Mouse (Mus musculus) spleen, postnatal 36 days (tissue): ENCODE results near the gene Loxl1.
"Not testable (repeated sequence)": the region's sequence is repeated elsewhere in the genome, so short reads cannot be mapped to it uniquely, and the experiment has no call there.

ENCODE experiments used
- DNase-seq, 2 experiments: peaks; one replicate each; pipeline ENCODE4 v3.0.0; 2022; ENCODE audit warnings: low spot score in 2 of 2, mixed read lengths in 1 of 2

Loxl1 gene

DNA sequence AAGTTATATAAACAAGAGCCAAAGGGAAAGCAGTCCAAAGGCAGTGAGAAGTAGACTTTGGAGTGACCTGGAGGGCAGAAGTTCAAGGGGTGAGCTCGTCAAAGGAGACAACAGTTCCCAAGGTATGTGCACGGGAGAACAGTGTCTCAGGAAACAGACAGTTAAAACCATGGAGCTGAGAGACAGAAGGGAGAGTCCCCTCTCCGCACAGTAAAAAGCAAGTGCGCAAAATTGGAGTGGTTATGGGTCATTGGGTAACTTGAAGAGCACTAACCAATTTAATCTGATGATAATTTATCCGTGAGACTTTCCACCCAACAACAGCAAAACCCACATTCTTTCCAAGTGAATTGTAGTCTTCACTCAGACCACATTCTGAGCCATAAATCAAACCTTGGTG lies 36.6 kb downstream of the Loxl1 start:
- DNase-seq, result no peak

DNA sequence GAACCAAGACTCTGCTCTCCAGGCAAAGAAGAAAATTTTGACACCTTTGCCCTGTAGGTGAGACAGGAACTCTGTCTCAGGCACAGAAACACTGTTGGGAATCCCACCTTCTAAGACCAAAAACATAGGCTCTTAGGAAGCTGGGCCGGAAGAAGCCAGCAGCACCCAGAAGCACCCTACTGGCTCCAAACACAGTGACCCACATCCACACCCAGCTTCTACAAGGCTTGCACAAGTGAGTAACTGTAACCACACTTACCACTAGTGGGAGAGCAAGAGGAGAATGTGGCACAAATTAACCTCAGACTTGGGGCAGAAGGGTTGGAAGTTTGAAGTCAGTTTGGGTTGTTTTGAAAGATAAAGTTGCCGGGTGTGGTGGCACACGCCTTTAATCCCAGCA lies 37.2 kb downstream of the Loxl1 start:
- DNase-seq, result peak in 1 of 2 experiments; percentile 40

DNA sequence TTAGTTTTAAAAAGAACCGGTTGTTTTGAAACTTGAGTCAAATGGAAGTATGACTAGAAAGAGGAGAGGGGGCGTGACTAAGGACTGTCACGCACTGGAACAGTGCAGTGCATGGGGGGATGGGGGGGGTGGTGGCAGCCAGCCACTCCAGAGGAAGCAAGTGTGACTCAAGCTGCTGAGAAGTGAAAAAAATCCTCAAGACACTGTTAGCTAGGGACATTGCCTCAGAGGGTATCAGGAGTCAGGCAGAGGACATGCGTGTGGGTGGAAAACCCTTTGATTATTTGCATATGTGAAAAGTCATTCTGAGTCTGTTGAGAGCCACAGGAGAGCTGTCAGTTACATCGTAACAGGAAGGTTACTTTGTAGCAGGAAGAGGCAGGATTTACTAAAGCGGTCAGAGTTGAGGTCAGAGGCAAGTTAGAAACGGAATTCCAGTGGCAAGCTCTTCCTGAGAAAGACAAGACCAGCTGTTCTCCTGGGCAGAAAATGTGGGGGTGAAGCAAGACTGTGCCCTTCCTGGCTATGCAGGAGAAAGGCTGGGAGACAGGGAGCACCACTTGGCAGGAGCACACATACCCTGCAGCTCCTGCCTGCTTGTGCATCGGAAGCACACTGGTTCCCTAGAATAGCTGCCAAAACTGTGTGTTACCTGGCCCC lies 37.7 kb downstream of the Loxl1 start:
- DNase-seq, result peak; percentile 72 to 75

DNA sequence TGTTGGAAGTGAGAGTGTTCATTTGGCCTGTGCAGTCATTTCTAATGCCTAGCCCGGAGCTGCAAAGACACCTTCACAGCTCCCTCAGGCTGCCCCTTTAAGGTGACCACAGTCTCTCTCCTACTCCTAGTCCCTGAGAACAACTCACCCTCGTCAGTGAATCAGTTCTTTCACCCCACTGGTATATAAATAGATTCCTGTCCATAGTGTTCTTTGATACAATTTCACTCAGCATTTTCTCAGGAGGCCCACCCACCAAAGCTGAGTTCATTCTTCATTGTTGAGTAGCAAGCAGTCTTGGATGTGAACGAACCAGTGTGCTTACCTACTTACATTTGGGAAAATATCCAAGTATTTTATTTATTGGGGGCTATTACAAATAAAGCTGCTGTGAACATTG lies 38.4 kb downstream of the Loxl1 start:
- no peak for DNase-seq

DNA sequence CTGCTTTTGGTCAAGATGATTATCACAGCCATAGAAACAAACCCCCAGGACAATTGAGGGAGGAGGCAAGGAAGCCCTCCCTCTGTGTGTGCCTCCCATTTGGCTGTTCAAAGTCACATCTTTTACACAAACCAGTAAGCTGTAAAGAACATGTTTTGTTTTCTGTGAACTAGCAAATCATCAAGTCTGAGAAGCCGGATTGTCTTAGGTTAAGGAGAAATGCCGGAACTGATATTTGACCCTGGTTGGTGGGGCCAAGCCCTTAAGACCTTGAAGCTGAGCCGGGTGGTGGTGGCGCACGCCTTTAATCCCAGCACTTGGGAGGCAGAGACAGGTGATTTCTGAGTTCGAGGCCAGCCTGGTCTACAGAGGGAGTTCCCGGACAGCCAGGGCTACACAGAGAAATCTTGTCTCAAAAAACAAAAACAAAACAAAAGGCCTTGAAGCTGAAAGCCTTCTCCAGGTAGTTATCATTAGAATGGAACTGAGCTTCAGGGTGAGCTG lies 38.8 kb downstream of the Loxl1 start:
- DNase-seq, result no peak

DNA sequence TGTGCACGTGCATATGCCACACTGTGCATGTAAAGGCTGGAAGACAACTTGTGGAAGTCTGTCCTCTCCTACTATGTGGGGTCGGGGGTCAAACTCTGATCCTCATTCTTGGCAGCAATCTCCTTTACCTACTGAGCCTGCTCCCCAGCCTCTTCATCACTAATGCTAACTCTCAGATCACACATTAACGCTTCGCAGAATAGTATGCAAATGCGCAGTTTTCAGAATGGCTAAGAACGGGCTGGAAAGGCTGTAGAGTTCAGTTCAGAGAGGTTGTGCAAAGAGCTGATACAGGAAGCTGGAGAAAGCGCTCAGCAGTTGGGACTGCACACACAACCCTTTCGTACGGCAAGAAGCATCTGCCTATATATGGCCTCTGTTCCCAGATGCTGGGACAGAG lies 40.1 kb downstream of the Loxl1 start:
- peak; percentile 74 to 80 for DNase-seq

DNA sequence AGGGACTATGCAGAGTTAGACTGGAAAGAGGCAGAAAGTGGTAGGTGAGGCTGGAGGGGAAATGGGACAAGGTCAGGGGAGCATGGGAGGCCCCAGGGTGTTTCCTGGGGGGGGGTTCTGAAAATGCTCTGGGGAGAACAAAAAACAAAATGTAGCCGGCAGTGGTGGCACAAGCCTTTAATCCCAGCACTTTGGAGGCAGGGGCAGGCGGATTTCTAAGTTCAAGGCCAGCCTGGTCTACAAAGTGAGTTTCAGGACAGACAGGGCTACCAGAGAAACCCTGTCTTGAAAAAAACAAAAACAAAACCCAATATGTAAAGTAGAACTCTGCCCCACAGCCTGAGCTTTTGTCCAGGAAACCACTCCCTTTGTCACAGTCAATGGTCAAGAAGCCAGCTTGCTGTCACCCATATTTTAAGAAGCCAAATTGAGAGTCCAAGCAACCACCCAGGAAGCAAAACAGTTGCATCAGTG lies 40.9 kb downstream of the Loxl1 start:
- peak; percentile 84 to 85 for DNase-seq

DNA sequence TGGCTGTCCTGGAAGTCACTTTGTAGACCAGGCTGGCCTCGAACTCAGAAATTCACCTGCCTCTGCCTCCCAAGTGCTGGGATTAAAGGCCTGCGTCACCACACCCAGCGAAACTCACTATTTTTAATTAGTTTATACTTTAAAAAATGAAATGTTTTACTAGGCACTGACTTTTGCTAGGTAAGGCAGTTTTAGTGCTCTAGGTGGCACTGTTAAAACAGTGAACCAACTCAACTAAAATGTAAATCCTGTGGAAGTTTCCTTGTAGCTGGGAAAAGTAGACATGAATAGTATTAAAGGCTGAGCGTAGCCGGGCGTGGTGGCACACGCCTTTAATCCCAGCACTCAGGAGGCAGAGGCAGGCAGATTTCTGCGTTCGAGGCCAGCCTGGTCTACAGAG lies 41.4 kb downstream of the Loxl1 start:
- DNase-seq, result not testable (repeated sequence)

DNA sequence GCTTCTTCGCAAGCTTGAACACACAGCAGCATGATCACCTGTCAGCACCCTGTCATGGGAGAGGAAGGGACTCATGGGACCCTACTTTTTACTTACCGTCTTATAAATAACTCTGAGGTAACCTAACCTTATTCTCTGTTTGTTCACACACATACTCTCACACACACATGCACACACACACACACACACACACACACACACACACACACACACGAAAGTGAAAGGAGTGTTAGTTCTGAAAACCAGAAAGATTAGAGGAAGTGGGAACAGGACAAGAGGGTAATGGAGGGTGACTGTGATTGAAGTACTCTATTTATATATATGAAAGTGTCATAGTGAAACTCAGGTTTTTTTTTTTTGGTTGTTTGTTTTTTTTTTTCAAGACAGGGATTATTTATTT lies 41.9 kb downstream of the Loxl1 start:
- DNase-seq, result peak; percentile 84 to 90

DNA sequence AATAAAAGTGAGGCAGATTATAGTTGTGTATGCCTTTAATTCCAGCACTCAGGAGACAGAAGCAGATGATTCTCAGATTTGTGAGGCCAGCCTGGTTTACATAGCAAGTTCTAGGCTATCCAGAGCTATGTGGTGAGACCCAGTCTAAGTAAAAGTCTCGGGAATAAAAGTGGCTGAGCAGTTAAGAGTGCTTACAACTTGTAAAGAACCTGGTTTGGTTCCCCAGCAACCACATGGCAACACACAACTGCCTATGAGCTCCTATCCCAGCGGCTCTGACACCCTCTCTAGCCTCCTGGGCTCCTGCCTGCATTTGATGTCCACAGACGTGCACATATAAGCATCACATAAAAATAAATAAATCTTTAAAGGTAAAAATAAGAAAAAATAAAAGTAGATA lies 42.9 kb downstream of the Loxl1 start:
- no peak for DNase-seq

DNA sequence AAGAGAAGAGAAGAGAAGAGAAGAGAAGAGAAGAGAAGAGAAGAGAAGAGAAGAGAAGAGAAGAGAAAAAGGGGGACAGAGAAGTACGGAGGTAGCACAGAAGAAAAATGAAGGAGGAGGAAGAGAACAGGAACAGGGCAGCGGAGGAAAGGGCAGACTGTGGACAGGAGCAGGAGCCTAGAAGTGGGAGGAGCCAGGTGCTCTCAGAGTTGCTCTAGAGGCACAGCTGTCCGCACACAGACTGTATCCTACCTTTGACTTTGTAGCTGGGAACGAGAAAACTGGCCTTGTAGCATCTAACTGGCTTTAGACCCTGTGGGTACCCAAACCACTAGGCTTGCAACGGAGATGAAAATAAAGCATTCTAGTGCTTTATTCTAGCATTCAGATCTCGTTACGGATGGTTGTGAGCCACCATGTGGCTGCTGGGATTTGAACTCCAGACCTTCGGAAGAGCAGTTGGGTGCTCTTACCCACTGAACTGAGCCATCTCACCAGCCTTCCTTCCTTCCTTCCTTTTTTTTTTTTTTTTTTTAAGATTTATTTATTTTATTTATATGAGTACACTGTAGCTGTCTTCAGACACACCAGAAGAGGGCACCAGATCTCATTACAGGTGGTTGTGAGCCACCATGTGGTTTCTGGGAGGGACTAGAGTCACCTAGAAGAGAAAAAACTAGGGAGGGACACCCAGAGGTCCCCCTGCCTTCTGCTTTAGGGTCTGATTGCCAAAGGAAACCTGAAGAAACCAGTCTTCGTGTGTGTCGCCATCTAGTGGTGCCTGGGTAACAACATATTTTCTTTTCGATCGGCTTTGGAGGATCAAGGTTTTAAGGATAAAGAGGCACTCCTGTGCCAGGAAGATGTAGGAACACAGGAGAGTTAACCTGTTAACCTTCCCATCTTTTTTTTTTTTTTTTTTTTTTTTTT lies 44.3 kb downstream of the Loxl1 start:
- DNase-seq, result peak; percentile 73 to 83

DNA sequence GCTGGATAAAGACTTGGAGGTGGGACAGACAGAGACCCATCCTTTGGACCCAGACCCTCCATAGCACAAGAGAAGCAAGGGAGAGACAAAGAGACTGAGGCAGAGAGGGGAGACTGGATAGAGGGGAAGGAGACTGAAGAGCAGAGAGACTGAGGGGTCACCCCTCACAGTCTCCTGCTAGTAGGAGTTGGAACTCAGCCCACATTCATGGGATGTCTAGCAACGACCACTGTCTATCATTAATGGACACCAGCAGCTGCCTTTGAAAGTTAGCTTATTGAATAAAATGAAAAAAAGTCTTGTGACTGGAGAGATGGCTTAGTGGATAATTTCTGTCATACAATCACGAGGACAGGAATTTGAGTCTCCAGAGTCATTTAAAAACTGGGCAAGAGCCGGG lies 45.9 kb downstream of the Loxl1 start:
- DNase-seq, result no peak

DNA sequence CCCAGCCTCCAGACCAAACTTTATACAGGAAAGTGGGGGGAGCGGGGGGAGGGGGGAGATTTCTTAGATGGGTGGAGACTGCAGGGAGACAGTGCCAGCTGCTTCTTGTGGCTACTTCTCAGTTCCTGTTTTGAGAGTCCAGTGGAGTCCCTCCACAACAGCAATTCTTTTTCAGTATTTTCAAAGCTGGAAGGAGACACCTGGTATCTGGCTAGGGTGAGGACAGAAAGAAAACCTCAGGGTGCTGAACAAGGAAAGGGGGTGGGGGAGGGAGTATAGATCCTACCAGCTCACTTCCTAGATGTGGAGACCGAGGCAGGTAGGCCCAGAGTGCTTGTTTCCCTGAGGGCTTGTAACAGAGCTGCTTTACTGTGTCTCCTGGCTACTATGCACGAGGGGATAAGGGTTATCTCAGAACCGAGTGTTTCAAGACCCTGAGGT lies 46.4 kb downstream of the Loxl1 start:
- DNase-seq, result peak; percentile 60 to 67

DNA sequence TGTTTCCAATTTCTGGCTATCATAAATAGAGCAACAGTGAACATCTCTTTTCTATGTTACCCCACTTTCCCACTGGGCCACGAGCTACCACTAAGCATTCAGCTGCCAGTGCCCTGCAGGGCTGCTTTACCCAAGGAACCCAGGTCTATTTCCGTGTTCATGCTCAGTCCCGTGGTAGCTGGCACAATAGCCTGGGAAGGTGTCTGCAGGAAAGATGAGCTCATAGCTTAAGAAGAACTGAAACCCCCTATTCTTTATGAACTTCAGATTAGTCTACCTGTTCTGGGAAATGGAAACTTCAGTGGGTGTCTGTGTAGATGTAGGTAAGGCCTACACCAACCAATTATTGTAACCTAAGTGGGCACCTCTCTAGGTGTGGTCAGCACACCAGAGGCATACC lies 47.6 kb downstream of the Loxl1 start:
- DNase-seq, result no peak

DNA sequence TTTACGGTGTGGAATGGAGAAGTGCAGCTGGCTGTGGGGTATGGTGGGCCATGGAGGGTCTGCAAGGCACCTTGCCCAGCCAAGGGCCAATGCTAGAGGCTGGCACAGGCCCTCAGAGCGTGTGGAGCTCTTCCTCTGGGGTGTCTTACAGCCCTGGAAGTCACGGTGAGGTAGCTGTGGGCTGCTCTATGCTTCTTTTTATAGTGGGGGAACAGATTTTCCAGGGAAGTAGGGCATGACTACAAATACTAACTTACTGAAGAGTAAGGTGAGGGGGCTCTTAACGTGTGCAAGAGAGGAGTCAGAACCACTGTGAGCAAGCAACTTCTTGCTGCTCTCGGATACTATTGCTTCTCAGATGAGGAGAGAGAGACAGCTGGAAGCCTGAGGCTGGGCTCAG lies 50.5 kb downstream of the Loxl1 start:
- DNase-seq, result no peak

DNA sequence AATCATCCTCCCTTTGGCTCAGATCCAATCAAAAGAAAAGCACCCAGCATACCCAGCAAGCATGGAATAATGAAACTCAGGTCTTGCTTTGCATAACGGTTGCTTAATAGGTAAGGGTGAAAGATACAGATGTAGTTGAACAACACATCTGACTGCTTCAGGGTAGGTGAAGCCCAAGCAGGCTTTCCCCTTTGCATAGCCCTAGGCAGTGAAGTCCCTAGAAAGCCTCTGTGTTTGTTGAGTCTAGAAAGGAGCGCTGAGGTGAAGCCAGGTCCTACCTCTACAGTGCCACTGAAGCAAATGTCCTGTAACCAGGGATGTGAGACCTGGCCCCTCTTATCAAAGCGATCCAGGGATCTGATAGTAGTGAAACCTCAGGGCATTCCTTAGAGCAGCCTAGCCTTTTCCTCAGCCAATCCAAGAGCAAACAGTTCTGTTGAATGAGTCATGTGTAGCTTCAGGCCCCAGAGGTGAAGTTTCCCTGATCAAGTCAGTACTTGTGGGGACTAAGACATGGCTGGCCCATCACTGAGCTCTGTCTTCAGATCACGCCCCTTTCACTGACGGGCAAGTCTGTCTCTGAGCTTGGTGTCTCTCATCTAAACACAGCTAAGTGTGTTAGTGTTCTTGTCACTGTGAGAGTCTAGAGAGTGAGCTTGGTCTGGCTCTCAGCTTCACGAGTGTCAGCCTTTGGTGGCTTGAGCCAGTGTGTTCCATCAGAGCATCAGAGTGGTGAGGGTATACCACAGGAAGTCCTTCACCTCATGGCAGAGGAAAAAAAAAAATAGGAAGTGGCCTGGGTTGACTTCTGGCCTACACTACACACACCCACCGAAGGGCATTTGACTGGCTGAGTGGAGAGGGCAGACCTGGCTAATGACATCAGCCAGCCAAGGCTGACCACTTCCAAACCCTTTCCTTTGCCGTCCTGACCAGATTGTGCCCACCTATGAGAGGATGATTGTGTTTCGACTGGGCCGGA lies 57.0 kb downstream of the Loxl1 start:
- no peak for DNase-seq

DNA sequence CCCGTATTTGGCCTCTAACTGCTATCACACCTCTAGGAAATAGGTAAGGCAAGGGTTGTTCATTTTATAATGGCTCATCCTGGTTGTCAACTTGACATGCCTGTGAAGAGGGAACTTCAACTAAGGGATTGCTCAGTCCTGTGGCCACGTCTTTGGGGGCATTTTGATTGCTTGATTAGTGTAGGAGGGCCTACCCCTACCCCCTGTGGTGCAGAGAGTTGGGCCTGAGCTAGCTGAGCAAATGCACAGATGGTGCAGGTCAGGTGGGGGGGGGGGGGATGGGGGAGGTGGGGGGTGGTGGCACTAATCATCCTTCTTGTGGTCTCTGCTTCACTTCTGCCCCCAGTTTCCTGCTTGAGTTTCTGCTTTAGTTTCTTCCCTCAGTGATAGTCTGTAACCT lies 57.9 kb downstream of the Loxl1 start:
- no peak for DNase-seq

DNA sequence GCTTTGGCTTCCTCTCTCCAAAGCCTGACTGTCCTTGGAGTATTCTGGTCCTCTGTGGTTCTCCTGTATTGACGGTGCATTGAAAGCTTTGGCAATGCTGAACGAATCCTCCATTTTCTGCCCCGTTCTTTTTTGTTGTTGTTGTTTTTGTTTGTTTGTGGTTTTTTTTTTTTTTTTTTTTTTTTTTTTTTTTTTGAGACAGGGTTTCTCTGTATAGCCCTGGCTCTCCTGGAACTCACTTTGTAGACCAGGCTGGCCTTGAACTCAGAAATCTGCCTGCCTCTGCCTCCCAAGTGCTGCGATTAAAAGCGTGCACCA lies 59.2 kb downstream of the Loxl1 start:
- DNase-seq, result not testable (repeated sequence)

DNA sequence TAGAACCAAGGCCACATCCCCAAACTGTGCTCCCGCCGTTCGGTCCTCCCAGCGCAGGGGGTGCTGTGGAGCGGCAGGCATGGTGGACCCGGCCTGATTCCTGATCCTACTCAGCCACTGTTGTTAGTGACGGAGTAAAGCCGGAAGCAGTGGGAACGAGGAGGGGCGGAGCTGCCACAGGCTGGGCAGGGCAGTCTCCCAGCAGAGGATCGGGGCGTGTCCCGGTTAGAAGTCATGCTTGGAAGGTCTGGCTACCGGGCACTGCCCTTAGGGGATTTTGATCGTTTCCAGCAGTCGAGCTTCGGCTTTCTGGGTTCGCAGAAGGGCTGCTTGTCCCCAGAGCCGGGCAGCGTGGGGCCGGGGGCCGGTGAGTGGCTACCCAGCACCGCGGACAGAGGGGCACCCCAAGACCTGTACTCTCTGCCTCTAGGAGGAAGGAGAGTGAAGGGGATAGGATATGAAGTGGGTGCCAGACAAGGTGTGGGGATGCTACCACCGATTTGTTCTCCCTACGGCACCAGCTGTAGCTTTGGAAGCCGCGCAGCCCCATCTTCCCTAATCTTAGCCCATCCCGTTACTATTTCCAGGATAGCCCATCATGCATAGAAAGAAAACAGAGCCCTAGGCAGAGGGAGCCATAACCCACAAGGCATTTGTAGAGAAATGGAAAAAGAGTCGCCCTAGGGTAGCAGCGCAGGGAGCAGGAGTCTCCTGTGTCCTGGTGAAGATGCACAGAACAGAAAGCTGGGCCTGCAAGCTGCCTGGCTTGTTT lies 59.8 kb downstream of the Loxl1 start, which contains the start of gene Stoml1:
Stoml1 (plus strand) TSS at position 132 of the 772 bp plus-strand sequence.
- DNase-seq, result peak; percentile 96

DNA sequence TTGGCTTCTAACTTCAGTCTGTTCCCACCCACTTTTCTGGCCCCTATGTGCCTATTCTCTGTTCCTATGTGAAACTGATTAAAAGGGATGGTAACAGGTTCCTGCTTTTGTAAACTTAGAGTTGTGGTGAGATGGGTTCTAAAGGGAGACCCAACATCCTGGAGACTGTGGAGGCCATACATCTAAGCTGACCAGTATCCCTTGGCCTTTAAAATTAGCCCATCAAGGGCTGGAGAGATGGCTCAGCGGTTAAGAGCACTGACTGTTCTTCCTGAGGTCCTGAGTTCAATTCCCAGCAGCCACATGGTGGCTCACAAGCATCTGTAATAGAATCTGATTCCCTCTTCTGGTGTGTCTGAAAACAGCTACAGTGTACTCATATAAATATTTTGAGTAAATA lies 62.3 kb downstream of the Loxl1 start:
- not testable (repeated sequence) for DNase-seq

DNA sequence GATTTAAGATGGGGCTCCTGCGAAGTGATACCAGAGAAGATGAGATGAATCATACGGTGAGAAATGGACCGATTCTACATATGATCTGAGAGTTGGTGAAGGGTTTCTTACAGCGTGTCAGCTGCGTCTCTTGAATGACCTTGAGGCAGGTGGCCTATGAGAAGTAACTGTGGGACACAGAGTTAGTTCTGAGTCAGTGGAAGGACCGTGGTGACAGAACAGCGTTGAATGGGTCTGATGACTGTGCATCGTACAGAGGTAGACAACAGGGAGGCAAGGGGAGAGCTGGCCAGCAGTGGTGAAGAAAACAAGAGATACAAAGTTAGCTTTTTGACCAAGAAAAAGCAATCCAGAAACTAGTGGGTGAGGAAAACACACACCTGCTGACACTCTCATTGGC lies 62.7 kb downstream of the Loxl1 start:
- no peak for DNase-seq
